Mouse (Mus musculus): ENCODE measurements around the gene Med16.

Med16 gene

DNA sequence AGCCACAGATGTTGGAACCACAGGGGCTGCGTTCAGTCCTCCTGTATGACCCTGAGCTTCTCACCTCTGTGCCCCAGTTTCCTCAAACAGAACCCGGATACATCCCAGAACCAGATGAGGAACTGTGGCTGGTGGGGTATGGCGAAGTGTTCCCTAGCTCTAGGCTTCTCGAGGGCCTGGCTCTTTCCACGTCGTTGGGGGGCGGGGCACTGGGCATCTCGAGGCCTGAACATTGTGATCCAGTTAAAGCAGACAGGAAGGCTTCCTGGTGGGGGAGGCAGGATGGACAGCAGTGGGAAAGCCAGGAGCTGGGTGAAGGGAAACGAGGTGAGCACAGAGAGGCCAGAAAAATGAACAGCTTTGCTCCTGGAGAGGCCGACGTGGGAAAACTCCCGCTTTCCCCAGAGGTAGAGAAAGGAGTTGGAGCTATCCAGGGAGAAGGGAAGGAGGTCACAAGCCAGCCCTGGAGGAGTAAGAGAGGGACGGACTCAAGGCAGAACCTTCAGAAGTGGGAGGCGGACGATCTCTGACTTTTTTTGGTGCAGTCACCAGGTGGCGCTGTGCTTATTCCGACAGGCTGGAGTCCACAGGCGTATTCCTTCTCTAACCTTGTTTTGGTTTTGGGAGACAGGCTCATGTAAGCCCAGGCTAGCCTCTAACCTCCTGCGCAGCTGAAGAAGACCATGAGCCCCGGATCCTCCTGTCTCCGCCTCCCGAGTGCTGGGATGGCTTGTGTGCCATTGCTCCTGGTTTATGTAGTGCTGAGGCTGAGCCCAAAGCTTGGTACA is 25.2 kb downstream of the Med16 start:
- DNase-seq: peak; percentile 90 to 93

DNA sequence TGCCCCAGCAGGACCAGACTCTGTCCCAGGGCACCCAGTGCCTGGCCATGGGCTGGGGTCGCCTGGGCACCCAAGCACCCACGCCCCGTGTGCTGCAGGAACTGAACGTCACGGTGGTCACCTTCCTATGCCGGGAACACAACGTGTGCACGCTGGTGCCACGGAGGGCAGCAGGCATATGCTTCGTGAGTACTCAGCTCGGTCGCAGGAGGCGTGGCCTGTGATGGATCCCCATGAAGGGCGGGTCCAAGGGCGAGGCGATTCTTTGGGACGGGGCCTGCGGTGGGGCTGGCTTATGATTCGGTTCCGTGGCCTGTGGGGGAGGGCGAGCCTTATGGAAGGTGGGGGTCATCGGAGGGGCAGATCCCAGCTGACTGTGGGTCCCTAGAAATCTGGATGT is 26.7 kb downstream of the Med16 start:
- peak in 1 of 2 experiments; percentile 43 for DNase-seq

DNA sequence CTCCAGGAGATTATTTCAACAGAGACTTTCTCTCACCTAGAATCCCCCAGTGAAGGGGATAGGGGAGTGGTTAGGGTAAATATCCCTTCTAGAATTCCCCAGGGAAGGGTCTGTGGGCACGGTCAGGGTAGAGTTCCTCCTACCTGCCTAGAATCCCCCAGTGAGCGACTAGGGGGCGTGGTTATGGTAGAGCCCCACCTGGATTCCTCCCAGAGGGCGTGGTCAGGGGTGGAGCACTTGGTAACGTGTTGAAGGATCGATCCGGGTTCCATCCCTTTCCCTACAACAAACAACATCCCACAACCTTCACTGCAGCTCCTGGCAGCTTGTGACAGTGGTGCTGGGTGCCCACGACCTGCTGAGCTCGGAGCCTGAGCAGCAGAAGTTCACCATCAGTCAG is 28.0 kb downstream of the Med16 start:
- peak in 1 of 2 experiments; percentile 45 for DNase-seq

DNA sequence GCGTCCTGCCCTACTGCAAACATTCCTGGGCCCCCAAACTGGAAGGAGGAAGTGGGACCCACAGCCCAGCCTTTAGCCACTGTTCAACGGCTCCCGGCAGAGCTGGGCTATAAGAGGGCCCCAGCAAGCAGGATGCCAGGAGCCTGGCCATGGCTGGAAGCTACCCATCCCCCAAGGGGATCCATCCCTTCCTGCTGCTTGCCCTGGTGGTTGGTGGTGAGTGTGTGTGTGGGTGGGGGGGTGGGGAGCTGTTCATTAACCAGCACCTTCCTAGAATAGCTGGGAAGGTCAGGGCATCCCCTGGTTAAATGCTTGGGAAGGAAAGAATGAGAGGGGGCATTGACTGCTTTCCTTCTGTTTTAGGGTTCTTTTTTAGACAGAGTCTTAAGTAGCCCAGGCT is 29.2 kb downstream of the Med16 start:
- no peak for DNase-seq

DNA sequence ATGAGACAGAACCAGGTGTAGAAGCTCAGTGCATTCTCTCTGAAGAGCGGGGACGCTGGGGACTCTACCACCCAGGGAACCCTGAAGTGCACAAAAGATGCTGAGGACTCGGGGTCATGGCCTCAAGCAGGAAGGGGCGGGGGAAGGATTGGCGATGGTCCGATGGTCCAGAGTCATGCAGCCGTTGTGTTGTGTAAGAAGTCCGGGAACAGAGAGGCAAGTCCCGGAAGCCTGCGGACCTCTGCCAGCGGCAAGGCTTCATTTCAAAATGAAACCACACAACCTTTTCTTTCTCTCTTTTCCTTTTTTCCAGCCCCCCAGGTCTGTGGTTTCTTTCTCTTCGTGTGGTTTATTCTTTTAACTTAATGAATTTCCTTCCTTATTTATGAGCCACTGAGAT is 31.0 kb downstream of the Med16 start:
- DNase-seq: no peak

DNA sequence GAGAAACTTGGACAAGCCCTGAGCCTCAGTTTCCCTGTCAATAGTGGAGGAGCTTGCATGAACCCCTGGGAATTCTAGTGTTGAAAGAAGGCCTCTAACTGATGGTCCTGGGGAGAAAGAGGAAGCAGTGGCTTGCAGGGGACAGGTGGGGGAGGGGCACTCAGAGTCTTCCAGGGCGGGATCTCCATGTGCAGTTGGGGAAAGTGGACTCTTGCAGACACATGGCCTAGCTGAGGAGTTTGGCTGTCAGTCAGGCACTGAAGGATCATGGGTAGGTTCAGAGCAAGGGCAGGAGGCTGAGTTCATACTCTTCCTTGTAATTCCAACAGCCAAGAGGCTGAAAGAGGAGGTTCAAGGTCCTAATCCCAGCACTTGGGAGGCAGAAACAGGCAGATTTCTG is 31.5 kb downstream of the Med16 start:
- DNase-seq: no peak

DNA sequence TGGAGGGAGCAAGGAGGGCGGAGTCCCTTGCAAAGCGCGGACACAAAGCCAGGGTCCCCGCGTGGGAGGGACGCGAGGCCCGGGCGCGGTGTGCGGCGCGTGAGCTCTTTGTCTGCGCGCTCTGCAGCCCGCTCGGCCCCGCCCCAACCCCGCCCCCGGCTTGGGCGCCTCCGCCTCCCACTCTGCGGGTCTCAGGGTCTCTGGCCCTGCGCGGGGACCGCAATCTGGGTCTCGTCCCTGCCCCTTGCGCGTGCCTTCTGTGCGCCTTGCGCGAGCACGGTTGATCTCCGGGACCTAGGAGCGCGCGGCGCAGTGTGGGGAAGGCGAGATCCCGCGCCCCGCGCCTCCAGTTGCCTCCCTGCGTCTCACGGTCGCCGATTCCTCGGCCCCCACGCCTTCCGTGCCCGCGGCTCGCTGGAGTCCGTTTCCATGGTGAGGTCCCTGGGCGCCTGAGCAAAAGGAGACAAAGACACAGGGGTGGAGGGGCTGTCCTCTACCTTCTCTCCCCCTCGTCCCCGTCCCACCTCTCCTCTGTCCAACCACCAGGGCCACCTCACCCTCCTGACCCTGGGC is 34.3 kb downstream of the Med16 start, which contains the start of the genes Prtn3 and Plppr3:
TSS of gene Prtn3 (plus strand) at position 187 of the 573 bp plus-strand sequence.
TSS of gene Plppr3 (minus strand) at position 345 of the 573 bp plus-strand sequence.
- peak; percentile 86 to 93 for DNase-seq

DNA sequence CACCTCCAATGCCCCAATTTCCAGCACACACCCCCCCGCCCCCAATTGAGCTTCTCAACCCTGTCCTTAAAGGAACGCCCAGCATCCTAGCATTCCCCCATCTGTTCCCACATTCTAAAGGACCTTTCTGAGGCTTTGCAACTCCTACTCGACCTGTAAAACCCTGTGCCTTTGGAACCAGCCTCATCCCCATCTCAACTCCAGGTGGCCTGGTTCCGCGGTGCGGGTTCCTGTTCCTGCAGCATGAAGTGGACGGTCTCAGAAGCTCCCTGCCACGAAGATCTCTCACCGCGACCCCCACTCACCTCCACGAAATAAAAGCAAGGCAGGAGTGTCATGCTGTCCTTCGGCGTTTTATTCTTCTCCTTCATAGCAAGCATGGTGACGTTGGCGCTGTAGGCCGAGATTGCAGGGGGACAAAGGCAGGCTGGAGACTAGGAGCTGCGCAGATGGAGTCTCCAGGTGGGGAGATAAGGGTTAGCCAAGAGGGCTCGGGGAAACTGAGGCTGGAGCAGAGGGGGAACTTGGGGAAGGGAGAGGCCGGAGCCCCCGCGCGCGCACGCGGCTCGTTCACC is 34.9 kb downstream of the Med16 start:
- DNase-seq: peak in 1 of 2 experiments; percentile 39

DNA sequence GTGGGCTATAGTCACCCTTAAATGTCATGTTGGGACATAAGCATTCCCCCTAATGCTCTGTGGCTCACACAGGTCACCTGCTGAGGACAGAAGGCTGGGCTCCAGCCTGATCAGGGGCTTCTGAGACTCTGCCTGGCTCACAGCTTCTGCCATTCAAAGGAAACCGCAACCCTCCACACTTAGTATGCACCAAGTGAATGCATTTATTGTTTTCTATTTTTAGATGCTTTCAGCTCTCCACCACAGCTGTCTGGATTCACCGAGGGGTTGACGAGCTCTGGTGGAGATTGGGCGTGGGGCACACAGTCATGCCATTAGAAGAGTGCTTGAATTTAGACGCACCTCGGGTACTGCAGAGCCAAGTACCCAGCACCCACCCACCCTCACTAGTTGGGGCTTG is 35.4 kb downstream of the Med16 start:
- DNase-seq: peak in 1 of 2 experiments; percentile 36

DNA sequence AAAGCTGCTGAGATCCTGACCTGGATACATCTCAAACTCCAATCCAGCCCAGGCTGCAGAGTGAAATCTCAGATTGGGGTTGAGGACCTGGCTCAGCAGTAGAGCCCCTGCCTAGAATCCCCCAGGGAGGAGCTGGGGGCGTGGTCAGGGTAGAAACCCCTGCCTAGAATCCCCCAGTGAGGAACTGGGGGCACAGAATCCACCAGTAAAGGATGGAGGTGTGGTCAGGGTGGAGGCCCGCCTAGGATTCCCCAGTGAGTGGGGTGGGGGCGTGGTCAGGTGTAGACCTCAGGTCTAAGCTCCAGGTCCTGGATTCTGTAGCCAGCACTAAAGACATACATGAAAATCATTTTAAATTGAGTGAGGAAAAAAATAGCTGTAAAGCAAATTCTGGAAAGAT is 35.9 kb downstream of the Med16 start:
- DNase-seq: peak; percentile 43 to 61

DNA sequence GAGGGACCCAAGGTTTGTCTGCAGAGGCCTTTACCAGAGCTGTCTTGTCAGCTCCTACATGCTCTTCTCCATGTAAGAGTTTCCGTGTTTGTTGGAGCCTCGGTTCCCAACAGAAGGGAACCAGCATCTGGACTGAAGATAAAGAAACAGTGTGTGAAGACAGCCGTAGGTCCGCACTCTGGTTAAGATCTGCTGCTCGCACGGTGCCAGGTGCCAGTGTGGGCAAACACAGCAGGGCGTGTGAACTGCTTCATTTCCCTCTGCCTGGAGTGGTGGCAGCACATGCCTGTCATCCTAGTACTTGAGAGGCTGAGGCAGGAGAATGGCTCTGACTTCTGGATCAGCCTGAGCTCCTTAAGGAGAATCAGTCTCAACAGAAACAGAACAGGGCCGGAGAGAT is 36.9 kb downstream of the Med16 start:
- DNase-seq: no peak

DNA sequence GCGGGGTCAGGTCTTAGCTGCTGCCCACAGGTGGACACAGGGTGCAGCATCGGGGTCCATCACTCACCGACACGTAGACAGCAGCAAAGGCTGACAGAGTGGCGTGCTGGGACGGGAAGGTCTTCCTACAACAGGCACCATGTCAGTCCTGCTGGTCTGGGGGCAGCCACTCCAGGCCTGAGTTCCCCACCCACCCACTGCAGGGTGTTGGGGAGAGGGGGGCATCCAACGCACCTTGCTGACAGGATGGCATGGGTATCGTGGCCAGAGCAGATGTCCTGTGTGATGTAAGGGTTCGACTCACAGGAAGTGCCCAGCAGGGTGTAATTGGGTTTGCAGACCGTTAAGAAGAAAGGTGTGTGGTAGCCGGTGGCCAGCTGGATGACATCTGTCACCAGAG is 42.1 kb downstream of the Med16 start:
- peak; percentile 25 to 36 for DNase-seq

DNA sequence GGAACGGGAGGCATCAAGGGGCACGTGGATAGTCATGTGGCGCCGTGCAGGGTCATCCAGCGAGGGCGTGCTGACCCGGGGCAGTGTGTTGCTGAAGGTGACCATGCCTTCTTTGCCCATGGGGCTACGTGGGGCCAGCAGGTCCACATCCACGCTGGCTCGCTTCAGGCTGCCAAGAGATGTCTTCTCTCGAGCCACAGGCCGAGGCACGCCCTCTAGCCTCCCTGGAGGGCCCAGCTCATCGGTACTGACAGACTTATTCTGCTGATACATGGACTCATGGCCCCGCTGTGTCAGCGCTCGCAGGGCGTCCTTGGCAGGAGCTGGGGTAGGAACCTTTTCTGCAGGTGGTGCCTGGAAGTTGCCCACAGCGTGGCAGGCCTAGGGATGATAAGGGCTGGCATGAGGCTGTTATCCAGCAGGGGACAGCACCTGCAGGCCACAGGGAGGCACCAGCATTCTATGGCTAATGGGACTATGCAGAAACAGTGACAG is 42.9 kb downstream of the Med16 start:
- peak; percentile 44 to 47 for DNase-seq

DNA sequence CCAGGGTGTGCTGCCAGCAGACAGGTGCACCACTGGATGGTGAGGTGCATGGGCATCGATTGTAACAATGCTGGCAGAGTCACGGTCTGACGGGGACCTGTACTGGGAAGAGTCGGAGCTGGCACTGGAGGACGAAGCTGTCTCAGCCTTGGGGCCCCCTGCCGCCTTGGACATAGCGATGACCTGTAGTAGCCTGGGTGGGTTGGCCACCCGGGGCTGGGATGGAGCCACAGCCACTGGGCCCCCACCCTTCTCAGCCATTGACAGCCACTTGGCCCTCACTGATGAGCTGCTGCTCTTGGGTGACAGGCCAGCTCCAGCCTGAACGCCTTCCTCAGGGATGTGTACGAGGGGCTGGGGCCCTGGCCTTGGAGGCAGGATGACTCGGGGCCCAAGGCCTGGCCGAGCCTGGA is 43.5 kb downstream of the Med16 start:
- peak in 1 of 2 experiments; percentile 56 for DNase-seq

DNA sequence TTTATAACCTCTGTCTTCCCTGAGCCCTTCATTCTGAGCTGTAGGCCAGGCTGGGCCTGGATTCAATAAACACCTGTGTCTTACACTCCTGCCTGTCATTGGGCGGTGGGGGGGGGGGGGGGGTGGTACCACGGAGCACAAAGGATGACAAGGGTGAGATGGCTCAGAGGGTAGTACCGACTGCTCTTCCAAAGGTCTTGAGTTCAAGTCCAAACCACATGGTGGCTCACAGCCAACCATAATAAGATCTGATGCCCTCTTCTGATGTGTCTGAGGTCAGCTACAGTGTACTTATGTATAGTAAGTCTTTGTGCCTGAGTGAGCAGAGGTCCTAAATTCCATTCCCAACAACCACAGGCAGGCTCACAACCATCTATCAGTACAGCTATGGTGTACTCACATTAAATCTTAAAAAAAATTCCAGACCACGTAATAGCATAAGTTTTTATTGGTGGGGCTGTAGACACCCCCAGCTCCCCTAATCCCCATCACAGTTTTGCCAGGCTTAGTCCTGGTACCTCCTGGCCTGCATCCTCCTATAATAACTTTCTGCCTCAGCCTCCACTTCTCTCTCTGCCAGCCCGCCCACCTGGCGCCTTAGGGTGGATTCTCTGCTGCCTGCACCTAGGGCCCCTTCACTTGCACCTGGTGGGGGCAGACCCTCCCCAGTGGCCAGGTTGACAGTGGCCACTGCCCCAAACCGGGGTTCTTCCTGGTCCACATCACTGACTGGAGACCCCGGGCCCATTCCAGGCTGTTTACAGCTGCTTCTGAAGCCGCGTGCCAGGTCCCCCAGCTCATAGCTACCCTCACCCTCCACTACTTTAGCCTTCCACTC is 44.2 kb downstream of the Med16 start:
- DNase-seq: peak; percentile 34 to 61

DNA sequence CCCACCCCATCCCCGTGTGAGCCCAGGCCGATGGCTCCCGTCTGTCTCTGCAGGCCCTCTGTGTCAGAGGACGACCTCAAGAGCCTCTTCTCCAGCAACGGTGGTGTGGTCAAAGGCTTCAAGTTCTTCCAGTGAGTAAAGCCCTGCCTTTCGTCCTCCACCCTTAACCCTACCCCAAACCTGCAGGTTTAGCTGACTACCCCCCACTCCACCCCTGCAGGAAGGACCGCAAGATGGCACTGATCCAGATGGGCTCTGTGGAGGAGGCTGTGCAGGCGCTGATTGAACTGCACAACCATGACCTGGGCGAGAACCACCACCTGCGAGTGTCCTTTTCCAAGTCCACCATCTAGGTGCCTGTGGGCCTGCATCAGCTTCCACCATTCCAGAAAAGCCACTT is 45.8 kb downstream of the Med16 start:
- DNase-seq: peak; percentile 66 to 71

DNA sequence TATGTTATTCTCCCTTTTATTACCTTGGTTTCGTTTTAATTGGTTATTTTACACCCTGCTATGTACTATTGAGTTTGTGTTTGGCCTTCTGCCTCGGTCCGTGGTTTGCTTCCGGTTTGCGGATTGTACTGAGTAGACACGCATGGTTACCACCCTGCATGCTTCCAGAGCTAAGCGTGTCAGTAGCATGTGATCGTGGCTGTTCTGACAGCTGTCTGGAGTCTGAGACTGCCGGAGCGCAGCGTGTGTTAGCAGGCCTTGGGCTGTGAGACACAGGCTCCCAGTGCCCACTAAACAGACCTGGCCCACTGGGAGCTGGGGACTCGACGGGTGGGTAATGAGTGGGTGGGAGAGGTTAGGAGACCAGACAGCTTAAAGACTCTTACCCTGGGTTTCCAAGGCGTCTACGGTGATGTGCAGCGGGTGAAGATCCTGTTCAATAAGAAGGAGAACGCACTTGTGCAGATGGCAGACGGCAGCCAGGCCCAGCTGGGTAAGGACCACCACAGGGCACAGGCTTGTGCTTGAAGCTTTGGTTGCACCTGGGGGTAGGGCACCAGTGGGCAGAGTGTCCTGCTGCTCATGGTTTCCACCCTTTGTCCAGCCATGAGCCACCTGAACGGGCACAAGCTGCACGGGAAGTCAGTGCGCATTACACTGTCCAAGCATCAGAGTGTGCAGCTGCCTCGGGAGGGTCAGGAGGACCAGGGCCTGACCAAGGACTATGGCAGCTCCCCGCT is 46.5 kb downstream of the Med16 start:
- DNase-seq: peak; percentile 50 to 55

DNA sequence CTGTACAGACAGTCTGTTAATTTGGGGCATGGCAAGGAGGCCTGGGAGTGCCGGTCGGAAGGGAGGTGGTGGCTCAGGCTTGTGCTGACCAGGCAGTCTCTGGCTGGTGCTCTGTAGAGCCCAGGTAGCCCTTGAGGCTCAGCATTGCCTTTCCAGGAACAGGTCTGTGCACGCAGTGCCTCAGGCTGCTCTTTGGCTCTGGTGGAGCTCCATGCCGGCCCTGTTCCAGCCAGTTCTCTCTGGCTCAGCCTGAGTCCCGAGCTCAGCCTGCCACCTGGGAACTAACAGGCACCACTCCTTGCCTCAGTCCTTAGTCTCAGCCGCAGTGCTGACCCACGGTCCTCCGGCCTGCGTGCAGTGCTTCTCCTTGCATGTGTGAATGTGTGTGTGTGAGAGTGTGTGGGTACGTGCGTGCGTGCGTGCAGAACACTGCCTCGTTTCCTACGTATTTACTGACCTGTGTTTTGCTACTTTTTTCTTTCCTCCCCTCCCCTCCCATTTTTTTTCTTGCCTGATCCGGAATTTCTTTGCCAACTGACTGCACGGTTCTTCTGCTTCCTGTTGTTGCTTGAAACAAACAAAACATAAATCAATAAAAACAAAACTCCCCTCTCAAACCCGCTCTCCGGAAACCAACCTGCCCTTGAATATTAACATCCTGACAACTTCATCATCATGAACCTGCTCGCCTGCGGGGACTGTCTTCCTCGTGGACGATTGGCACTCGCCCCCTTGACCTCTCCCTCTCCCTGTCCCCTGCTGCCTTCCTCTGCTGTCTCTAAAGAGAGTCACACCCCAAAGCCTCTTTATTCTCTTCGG is 47.3 kb downstream of the Med16 start:
- peak; percentile 74 to 75 for DNase-seq

DNA sequence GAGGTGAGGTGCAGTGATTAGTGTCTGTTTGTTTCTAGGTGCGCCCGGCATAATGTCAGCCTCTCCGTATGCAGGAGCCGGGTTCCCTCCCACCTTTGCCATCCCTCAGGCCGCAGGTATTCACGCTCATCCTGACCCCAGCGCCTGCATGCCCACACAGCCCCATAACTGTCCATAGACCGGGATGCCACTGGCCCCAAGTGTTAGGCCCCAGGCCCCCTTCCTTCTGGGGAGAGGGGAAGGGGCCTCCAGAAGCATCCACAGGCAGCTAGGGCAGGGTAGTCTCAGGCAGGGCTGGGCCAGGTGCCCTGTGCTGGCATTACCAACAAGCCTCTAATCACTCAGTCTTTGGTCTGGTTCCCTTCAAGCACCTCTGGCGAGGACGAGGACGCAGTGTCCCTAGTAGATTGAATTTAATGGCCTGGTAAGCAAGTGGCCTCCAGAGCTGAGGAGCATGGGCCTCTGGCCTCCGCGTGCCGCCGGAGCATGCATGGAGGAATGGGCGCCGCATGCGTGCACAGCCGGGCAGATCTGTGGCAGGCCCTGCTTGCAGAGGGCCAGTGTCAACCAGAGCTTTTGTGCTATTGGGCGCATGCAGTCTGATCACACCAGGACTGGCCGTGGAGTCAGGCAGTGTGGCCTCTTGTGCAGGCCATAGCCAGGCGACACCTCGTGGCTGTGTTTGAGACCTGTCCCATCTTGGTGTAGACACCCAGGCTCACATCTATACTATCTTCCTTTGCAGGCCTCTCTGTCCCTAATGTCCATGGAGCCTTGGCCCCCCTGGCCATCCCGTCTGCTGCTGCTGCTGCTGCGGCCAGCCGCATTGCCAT is 48.4 kb downstream of the Med16 start:
- no peak for DNase-seq

DNA sequence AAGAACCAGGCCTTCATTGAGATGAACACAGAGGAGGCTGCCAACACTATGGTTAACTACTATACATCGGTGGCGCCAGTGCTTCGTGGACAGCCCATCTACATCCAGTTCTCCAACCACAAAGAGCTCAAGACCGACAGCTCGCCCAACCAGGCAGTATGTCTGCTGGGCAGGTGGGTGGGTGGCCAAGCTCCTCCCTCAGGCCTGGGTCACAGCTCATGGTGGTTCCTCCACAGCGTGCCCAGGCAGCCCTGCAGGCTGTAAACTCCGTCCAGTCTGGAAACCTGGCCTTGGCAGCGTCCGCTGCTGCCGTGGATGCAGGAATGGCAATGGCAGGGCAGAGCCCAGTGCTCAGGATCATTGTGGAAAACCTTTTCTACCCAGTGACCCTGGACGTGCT is 49.6 kb downstream of the Med16 start:
- peak; percentile 56 to 66 for DNase-seq

All from cerebellum, postnatal 10 days (tissue).